Mouse (Mus musculus) lung, adult 2 months (tissue): ENCODE measurements around the gene Ilk.

ENCODE experiments used
- CTCF ChIP-seq: fragments of 200-500 bp; IDR thresholded peaks from 2 replicates; pipeline ENCODE4 v1.5.1; 2011; ENCODE audit warnings: mild to moderate bottlenecking, low read length, control low read depth; ENCODE audit not compliant: insufficient read depth
- POLR2A ChIP-seq: fragments of 200-500 bp; IDR thresholded peaks from 2 replicates; pipeline ENCODE4 v1.6.1; 2011; ENCODE audit warnings: low read depth, mild to moderate bottlenecking, control low read depth, low read length, borderline replicate concordance; ENCODE audit errors: extremely low read depth

DNA sequence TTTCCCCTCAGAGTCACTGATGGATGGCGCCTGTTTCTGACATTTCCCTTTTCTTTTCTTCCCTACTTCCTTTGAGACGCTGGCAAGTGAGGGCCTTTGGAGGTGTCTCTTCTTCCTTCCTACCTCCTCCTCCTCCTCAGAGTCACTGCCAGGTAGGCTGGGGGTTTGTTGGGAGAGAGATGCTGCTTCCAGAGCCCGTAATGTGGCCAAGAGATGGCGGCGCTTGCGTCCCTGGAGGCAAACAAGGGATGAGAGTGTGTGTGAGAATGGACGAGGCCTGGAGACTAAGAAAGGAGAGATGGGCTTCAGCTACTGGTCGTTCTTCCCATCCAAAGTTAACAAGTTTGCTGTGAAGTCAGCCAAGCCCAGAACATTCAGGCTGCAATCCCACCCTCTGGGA lies 1.6 kb upstream of the Ilk start:
- TF ChIP-seq CTCF (no peak), POLR2A (no peak)
